Mouse (Mus musculus) frontal cortex, adult (tissue): Measurements from ENCODE around the gene Ndufaf7.

Source experiments
- ATAC-seq: cut with Nextera tagmentation; 2 replicates; pipeline ENCODE4 v1.9.2; 2017; ENCODE audit warnings: mild to moderate bottlenecking, moderate library complexity, mixed read lengths; ENCODE audit not compliant: low TSS enrichment

Ndufaf7 gene

GRCm38 (mm10) chr17:78964387-78964786, 27.5 kb downstream of the Ndufaf7 start:
- peak; percentile 55; the same call in 1 of the 2 replicates for ATAC-seq

DNA sequence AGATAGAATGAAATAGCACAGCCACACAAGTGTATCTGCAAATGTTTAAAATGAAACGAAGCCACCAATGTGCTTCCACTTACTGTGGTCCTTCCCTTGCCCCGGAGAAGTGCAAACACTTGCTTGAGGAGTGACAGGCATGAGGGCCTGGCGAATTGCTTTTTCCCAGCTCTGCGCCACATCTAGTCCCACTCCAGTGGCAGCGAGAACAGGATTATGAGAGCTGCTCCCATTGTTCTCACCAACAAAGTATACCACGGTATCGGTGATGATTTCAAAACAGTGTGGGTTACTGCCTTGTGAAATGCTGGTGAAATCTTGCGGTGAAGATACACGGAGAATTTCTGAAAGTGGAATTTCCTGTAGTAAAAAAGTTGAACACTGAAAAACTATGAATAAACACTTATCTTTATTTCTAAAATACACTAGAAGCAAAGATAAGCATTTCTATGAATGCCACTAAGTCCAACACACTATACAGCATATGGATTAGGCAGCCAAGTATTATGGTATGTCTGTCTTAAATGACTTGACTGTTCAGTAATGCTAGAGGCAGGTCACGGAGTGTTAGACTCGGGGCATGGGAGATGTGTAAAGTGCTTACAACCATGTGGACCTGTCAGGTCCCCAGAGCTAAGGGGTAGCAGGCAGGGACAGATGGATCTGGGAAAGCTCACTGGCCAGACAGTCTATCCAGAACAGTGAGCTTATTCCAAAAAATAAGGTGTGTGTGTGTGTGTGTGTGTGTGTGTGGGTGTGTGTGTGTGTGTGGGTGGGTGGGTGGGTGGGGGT, 29.4 kb downstream of the Ndufaf7 start:
- ATAC-seq, result no peak

GRCm38 (mm10) chr17:78968500-78968899, 31.6 kb downstream of the Ndufaf7 start:
- no peak for ATAC-seq

DNA sequence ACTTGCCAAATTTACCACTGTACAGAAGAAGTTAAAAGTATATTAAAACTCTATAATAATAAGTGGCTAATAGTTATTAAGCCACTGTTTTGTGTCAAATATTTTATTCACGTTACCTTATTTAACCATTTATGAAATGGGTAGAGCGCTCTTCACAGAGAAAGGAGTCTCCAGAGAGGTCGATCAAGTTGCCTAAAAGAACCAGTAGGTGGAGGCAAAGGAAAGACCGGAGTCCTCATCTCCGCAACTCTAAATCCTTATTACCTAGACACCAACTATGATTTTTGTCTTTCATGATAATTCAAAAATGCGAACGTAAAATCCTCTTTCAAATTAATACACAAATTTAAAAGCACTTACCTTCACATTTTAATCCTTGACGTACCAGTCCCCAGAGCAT, 46.2 kb downstream of the Ndufaf7 start:
- no peak for ATAC-seq

GRCm38 (mm10) chr17:78983736-78984135, 46.8 kb downstream of the Ndufaf7 start:
- no peak for ATAC-seq

GRCm38 (mm10) chr17:78989015-78989414, 52.1 kb downstream of the Ndufaf7 start:
- ATAC-seq, result no peak

DNA sequence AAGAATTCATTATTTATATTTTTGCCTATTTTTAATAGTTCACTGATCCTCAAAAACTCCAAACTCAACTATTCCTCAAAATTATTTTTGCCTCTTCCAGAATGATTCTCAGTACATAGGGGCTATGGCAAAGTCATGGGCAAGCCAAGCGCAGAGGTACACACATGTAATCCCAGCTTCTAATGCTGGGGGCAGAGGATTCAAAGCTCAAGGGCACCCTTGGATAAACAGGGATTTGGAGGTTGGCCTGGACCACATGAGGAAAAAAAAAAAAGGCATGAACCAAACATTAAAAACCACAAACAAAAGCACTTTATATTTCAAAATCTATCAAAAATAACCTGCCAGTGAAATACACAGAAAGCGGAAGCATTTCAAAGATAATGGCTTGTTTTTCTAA, 54.6 kb downstream of the Ndufaf7 start:
- ATAC-seq, result no peak

DNA sequence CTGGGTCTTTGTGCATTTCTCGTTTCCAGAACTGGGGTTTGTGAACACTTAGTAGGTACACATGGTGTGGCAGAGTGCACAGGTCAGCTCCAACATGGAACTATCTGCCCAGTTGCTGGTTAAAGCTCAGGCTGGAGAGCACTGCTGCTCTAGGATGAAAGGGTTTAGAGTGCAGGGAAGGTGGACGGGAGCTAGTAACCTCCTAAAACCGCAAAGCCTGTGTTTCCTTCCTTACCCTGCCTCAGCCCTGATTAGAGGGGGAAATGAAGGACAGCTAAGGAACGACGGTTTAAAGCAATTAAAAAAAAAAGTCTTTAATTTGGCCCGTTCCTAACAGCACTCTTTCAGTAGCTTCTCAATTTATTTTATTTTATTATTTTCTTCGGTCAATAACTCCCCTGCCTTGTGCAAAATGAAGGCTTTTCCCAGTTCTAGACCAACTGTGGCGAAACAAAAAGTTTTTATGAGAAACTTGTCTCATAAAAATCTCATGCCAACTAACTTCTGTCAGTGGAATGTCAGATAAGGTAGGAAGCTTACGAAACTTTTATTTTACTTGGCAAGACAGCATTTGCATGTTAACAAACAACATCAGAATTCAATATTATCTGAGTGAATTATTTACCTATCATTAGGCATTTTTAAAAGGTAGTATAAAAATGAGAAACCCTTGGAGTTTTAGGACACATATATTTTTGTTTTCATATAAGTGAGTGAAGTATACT, 55.5 kb downstream of the Ndufaf7 start:
- ATAC-seq, result no peak

GRCm38 (mm10) chr17:78993670-78994069, 56.7 kb downstream of the Ndufaf7 start:
- peak; percentile 76 for ATAC-seq

DNA sequence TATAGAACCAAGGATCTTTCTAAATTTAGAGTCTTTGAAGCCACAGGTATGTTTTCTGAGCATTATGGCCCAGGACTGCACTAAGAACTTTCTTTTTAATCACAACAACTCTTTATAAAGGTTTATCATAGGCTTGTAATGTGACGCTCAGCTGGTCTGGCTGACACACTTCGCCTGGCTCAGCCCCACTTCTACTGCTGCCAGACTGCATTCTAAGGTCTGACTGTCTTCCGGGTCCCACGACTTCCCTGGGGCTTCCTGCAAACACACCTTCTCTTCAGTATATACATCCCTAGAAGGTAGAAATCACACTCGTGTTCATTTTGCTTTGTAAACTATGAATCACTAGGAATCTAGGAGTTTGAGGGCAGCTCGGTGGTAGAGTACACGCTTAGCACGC, 57.4 kb downstream of the Ndufaf7 start:
- ATAC-seq, result no peak

DNA sequence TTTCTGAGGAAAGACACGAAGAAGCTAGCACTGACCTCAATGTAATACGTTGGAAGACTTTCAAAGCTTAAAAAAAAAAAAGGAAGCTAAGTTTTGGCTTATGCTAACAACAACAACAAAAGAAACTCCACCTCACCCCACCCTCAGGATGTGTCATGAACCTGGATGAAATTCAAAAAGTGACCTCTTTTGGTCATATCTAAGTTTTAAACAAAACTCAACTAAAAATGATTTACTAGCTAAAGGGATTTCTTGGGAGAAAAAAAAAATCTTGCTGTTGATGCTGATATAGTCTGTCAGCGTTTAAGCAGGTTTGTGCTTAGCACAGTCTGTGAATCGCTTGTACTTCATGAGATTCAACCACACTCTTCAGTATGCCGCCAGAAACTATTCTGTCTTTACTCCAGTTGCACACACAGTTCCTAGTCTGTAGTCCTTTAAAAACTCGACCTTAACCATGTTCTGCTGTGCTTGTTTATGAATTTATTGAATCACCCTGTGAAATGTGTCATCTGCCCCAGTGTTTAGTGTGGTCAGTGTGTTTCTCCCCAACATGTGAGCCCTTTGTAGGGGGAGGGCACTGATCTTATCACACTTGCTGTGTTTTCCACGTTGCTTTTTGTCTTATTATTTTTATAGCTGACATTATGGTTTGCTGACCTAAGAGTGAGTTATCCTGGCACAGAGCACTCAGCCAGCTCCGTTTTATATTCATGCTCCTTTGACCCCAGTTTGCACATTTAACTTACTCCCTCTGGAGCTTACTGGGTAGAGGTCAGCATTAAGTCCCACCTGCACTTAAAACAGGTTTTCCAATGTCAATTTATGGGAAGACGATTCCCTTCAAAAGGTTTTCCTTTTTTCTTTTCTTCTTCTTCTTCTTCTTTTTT, 58.2 kb downstream of the Ndufaf7 start:
- ATAC-seq, result no peak
